Comparison of ENCODE assay signal across 20 mouse cellular contexts in the genomic region with DNA sequence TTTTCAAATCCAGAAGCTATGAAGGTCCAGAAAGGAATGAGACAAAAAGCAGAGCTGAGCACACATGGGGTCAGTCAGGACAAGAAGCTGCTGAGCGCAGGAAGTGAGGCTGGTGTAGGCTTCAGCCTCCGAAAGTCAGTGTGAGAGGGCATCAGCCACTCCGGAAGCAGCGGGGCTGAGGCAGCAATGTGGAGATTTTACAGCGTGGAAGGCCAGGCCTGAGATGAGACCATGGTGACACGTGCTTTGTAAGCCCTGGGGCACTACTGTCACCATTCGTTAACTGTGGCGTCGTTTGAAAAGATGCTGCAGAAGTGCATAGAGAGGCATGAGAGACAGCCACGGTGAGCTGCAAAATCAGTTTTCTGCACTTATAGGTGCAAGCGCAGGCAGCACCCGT. TPM values are rescaled to one million over a fixed set of nuclear protein-coding genes. Genes with fewer than 3 reads are reported as not detected.
"Had no signal": no experiment of that assay in that cellular context is flagged by ENCODE, and none has a peak within 500 bp of the region (broad histone marks: within the 10 kb centered on the region; RNA-seq: fewer than 3 reads in every experiment).

No protein-coding gene starts in this region.

- H3K4me2 ChIP-seq: limb, embryonic 12.5 days; liver, embryonic 13.5 days; lung, embryonic 15.5 days; neural tube, embryonic 12.5 days had no signal

- H3K36me3 ChIP-seq: limb, embryonic 12.5 days; liver, embryonic 13.5 days; lung, embryonic 15.5 days; neural tube, embryonic 12.5 days had no signal

- DNase-seq: kidney, adult 8-10 months; kidney, postnatal 4 days; liver; liver, embryonic 13.5 days; liver, postnatal 0 days; lung, postnatal 14 days; right cerebral cortex, adult 18-20 months; right cerebral cortex, postnatal 25 days; thymus, adult 18-20 months; thymus, postnatal 14 days had no signal

- ATAC-seq: intestine, postnatal 0 days; liver, postnatal 0 days had no signal

- H3K4me3 ChIP-seq: layer of hippocampus, adult 2 months; limb, embryonic 12.5 days; liver, embryonic 13.5 days; lung, embryonic 15.5 days; megakaryocyte, embryonic 14.5 days; myocyte; neural tube, embryonic 12.5 days had no signal

- H3K27ac ChIP-seq: layer of hippocampus, adult 2 months; limb, embryonic 12.5 days; liver, embryonic 13.5 days; lung, embryonic 15.5 days; macrophage; neural tube, embryonic 12.5 days had no signal

- H3K4me1 ChIP-seq: limb, embryonic 12.5 days; liver, embryonic 13.5 days; neural tube, embryonic 12.5 days had no signal

- H3K9ac ChIP-seq: limb, embryonic 12.5 days; liver, embryonic 13.5 days; liver, postnatal 0 days; lung, embryonic 15.5 days; neural tube, embryonic 12.5 days had no signal

- H3K9me3 ChIP-seq: limb, embryonic 12.5 days; liver, embryonic 13.5 days; lung, embryonic 15.5 days; neural tube, embryonic 12.5 days had no signal

RNA-seq across cellular contexts. Expression of gene Insrr, which starts 21.5 kb away (rescaled TPM):
- polyA plus RNA-seq: liver, postnatal 0 days; macrophage; myocyte had no signal

RNA-seq across cellular contexts. Expression of gene Ntrk1, which starts 23.3 kb away (rescaled TPM):
- polyA plus RNA-seq: macrophage, myocyte had no signal

RNA-seq across cellular contexts. Expression of gene Sh2d2a, which starts 28.3 kb away (rescaled TPM):
- total RNA-seq: layer of hippocampus, adult 2 months; layer of hippocampus, postnatal 10 days; left cerebral cortex, postnatal 36 days had no signal
- polyA plus RNA-seq: limb, embryonic 12.5 days; liver, embryonic 13.5 days; macrophage; myocyte; neural tube, embryonic 12.5 days had no signal
